Mouse (Mus musculus): ENCODE measurements around the gene Galc. TPM values are rescaled to one million over a fixed set of nuclear protein-coding genes. Genes with fewer than 3 reads are reported as not detected.

Galc gene
- total RNA-seq, 4 experiments from 2014 or later: 12.9 to 19.5 (median 15.9) TPM

GRCm38 (mm10) chr12:98180235-98180800 is 78.9 kb downstream of the Galc start:
- DNase-seq: no peak

GRCm38 (mm10) chr12:98179496-98179895 is 79.8 kb downstream of the Galc start:
- no peak for DNase-seq

DNA sequence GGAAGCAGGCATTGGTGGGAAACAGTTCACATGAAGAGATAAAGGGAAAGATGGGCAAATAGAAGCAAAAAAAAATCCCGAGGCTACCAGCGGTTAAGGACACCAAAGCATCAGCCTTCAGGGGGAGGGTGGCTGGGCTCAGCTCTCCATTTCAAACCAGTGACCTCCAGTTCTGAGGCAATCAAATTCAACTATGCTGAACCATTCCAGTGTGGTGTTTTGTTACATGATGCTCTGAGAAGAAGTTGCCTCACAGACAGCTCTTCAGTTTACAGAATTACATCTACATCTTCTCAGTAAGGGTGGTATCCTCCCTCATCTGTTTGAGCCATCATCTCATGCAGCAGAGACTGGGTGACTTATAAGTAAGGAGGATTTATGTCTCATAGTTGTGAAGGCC is 82.6 kb downstream of the Galc start:
- DNase-seq: no peak

GRCm38 (mm10) chr12:98161901-98162300 is 97.4 kb downstream of the Galc start:
- DNase-seq: no peak

- no peak for DNase-seq
Measured at GRCm38 (mm10) chr12:98160867-98161266, 98.4 kb downstream of the Galc start.

Other genes starting within 250 kb of the Galc start
- 1 to 10 TPM; 1.4 to 3.8 (median 2.9) TPM for gene Gpr65, start 9.2 kb upstream of the Galc start, total RNA-seq (2022)

All from adrenal gland, adult 8-10 months (tissue).